Mouse (Mus musculus): ENCODE measurements at regions not wholly inside any gene's neighbourhood (a gene's known extent, or its start where the extent isn't known, plus 50 kb on each side); places are given as distances from the start of the nearest gene placed in this dataset.

DNA sequence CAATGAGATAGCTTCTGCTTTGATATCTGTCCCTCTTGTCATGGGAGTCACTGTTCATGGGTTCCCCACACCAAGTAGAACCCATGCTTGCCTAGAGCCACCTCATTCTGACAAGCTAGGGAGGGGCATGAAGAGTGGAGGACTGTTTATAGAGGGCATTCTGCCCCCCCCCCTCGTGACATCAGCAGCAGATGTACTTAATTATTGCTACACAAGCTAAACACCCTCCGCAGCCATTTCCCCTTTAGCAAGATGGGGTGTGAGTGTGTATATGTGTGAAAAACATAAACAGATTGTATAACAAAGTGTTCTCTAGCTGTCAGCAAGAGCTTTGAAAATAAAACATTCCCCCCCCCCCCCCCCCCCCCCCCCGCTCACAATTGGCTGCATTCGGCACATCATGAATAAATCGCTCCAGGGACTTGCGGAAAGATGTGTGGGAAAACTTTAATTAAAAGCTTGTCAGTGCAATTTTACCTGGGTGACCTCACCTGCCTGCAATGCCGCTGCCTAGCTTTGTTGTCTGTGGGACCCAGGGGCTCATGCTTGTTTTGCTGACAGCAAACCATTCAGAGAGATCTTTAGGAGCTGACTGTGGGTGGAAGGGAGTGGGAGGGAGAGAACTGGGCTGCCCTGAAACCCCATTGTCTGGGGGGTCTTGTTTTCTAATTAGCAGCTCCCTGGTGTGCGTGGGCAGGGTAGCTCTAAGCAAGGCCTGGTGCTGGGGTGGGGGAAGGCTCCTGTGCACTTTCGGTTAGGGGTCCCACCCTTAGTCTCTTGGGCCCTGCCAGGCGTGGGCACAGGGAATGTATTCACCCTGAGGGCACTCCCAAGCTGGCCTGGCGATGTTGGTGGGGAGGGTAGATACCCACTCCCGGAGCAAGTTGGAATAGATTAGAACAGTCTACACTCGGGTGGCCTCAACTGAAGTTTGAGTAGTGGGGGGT is 63.4 kb downstream of the Irx2 start:
- no peak for DNase-seq (ENCODE audit: low spot score in 2 of 2)

DNA sequence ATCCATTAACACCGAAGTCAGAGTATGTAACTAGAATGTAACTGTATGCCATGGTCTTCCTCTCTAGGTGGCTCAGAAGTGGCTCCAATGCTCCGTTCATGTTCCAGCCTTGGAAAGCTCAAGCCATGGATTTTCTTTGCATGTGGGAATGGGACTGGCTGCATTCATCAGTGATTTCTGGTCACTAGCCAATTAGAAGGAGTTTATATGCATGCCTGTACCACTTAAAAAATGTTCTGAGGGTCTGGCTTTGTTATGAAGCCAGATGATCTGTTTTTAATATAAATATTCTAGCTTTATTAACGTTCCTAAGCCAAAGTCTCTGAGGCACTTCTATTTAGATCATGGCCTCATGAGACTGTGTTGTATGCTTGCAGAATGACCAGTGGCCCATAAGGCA is 78.8 kb downstream of the Irx2 start:
- no peak for DNase-seq (ENCODE audit: low spot score in 2 of 2)

- no peak for DNase-seq (ENCODE audit: low spot score in 2 of 2)
Measured at GRCm38 (mm10) chr13:72708728-72709127, 80.1 kb downstream of the Irx2 start.

- DNase-seq (ENCODE audit: low spot score in 2 of 2): no peak
Measured at GRCm38 (mm10) chr13:72710051-72710450, 81.4 kb downstream of the Irx2 start.

GRCm38 (mm10) chr13:72711136-72711535 is 82.5 kb downstream of the Irx2 start:
- DNase-seq (ENCODE audit: low spot score in 2 of 2): no peak

DNA sequence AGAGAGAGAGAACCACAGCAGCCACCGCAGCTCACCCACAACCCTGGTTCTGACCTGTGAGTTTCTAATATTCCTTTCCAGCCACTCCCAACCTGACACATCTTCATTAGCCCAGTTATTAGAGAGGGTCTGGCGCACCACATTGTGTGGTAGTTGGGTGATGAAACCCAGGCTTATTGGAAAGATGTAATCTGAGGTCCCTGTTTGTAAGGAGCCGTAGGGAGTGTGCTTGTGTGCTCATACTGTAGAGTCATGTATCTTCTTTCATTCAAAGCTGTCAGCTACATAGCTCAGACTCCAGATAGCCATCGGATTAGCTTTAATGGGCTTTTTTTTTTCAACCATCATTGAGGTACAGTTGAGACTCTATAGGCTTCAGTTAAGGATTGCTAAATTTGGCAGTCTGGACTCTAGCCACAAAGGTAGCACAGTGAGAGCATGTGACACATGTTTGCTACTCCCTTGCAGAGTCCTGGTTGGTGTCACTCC is 83.3 kb downstream of the Irx2 start:
- DNase-seq (ENCODE audit: low spot score in 2 of 2): no peak

DNA sequence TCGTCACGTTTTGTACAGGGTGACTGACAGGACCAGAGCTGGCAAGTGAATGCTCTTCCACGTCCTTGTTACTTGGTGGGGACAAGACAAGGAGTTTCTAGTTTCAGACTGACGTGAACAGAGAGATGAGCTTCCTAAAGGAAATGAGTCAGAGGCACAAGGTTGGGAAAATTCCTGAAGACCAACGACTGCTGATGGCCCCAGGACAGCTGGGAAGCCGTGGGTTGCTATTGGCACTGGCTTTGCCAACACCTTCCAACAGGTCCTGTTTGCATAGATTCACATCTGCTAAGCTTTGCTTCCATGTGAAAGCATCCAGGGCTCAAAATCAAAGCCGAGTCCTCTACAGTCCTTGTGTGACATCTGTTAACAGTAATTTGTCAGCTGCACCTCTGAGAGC is 86.2 kb downstream of the Irx2 start:
- no peak for DNase-seq (ENCODE audit: low spot score in 2 of 2)

DNA sequence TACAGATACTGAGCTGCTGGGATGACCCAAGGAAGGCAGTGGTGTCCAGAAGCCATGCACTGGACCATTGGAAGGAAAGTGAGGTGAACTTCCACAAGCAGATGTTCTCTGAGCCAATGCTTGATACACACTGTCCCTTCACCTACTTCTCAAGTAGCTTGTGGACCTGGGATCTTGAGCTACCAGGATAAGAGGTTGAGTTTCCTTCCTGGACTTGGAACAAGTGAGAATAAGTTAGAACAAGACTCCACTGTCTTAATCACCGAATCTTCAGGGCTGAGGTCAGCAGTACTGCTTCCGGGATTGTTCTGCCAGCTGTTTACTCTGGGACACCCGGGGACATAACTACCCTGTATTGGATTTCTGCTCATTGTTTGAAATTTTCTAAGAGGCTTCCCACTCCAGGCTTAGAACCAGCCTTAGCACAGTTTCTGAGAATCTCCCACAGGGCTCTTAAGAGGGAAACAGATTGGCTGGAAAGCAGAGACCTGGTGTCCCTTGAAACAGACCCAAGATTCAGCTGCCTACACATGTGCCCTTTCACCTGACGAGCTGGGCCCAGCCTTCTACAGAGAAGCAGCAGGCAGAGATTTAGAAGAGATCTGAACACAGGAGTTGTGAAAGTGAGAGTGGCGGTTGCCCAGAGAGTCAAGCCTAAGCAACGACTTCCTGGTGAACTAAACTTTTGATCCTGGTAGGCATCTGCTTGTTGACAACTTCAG is 87.5 kb downstream of the Irx2 start:
- DNase-seq (ENCODE audit: low spot score in 2 of 2): no peak

- no peak for DNase-seq (ENCODE audit: low spot score in 2 of 2)
Measured at GRCm38 (mm10) chr13:72727126-72727525, 98.5 kb downstream of the Irx2 start.

DNA sequence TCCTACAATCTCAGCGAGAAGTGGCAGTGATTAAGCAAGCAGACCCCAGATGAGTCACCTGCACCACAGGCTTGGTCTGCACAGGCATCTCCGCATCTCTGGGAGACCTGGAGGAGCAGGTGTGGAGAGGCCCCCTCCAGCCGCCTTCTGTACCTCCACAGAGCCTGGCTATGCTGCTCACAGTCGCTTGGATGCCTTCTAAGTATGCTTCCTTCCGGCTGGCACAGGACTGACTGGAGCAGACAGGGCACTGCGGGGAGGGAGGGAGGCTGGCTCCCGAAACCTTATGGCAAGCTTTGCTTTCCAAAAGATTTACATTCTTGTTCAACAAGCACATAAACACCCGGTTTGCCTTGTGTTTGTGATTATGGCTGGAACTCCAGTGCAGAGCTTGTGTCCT is 107.3 kb downstream of the Irx2 start:
- no peak for DNase-seq (ENCODE audit: low spot score in 2 of 2)

DNA sequence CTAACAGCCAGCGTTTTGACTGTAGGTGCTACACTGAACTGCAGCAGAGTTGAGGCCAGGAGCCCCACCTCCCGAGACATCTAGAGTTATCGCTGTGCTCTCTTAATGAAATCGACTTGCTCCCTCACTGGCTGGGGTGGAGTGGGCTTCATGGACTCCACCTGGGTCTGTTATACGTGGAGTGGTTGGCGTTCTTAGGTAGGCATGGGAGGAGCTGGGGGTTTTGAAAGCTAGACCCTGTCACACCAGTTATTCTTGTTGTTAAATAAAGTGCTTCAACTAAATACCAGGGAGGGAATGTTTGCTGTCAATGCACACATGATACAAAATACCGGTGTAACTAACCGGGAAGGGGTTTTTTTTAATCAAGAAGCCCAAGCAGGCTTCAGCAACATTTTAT is 108.4 kb downstream of the Irx2 start:
- DNase-seq (ENCODE audit: low spot score in 2 of 2): no peak

GRCm38 (mm10) chr13:72747187-72747586 is 118.6 kb downstream of the Irx2 start:
- DNase-seq (ENCODE audit: low spot score in 2 of 2): no peak

DNA sequence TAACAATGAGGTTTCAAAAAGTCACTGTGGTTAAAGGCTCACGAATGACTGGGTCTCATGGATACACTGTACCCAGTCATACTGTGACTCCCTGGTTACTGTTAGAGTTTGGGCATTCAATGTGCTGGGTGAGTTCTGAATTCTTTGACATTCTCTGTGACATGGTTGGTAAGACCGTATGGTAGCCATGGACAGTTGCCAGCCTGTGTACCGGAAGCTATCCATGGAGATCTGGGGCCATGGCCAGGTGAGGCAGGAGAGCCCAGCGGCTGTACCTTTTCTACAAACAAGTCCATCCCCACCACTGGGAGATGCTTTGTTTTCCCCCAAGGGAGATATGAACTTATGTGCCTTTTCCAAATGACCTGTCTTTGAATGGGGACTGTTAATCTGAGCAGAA is 126.4 kb downstream of the Irx2 start:
- no peak for DNase-seq (ENCODE audit: low spot score in 2 of 2)

- DNase-seq (ENCODE audit: low spot score in 2 of 2): no peak
Measured at GRCm38 (mm10) chr13:72762481-72762880, 133.9 kb downstream of the Irx2 start.

GRCm38 (mm10) chr13:72763337-72763736 is 134.7 kb downstream of the Irx2 start:
- DNase-seq (ENCODE audit: low spot score in 2 of 2): no peak

DNA sequence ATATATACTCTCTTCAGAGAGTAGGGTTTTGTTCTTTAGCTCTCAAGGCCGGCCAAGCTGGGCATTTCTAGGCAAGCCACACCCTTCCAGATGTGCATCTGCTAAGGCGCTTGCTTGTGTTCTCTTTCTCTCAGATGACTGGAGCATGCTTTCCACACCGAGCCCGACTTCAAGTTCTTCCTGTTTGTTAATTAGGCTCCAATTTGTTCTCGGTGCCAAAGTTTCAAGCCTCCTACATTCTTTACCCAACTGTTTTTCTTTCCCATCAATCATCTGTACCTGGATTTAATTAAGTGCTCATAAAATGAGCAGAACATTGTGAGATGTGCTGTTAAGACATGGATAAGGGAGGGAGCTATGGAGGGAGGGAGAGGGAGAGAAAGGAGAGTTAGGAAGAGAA is 138.7 kb downstream of the Irx2 start:
- DNase-seq (ENCODE audit: low spot score in 2 of 2): no peak

DNA sequence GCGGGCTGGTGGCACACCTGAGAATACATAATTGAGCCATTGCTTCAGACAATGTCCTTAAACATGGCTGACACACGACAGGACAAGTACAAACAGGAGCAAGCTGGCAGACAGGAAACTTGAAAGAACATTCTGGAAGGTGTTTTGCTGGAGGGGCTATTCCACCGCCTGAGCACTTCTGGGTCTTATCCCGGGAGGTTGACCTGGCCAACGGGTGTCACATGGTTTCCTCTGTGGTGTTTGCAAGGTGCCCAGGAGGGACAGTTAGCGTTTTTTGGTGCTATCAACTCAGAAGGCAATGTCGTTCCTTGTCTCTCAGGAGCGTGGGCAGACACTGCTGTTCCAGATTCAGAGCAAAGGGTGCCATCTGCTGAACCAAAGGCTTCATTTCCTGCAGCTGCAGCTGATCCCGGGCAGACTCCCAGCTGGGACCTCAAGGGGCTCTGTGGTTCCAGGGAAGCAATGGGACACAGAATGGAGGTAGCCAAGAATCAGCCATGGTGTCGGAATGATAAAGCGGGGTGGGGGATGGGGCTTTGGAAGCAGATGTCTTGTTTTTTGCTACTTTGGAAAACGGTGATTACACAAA is 140.5 kb downstream of the Irx2 start:
- DNase-seq (ENCODE audit: low spot score in 2 of 2): peak; percentile 27 to 51

DNA sequence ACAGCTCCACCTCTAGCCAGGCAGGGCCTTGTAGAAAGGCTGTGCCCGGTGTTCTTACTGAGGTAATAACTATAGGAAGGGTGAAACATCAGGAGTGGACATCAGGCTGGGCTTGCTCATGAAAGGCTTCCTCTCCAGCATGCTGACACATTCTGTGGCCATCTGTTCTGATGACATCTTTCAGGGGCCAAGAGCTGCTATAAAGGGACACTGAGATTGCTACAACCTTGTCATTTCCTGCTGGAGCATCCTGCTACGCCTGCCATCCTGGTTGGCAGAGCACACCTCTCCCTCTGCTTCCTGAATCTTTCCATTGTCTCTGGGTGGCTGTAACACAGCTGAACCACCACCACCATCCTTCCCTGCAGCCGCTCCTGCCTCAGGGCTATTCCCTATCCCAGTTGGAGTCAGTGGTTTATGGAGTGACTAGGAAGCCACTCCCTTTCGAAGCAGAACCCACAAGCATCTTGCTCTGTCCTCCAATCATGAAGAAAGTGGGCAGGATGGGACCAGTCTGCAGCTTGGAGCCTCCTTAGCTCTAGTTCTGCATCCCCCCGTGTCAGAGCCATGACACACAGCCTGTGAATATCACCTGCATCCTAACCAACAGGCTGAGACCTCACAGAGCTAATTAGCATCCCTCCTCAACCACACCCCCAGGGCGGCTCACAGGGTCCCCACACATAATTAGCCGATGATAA is 154.6 kb downstream of the Irx2 start:
- no peak for DNase-seq (ENCODE audit: low spot score in 2 of 2)

DNA sequence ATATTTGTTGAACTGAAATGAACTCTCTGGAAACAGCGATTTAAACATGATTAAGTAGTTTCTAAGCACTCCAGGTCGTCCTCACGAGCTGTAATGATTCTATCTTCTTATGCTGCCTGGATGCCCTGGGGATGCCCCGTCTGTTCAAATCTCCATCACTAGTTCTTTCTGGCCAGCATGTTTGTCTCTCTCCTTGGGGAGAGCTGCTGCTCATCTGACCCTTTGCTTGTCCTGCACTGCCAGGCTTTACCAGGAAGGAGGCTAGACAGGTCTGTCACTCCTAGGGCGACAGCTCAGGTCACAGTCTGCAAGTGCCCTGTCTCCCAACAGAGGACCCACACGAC is 155.1 kb downstream of the Irx2 start:
- no peak for DNase-seq (ENCODE audit: low spot score in 2 of 2)

DNA sequence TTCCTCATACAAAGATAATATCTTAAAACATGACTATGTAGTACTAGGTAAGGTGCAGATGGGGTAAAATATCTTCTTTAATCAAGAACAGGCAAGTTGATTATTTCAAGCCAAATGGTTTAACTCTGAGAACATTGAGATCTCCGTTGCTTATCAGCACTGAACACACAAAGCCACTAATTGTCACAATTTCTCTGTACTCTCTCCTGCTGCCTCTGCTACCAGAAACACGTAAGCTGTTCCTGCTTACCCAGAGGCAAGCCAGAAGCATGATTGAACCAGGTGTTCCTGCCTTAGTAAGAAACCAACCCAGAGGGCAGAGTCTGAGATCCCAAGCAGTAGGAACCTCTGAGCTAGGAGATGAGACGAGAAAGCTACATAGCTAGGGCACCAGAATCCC is 164.1 kb downstream of the Irx2 start:
- no peak for DNase-seq (ENCODE audit: low spot score in 2 of 2)

GRCm38 (mm10) chr13:72800021-72800420 is 171.4 kb downstream of the Irx2 start:
- peak; percentile 6 to 31 for DNase-seq (ENCODE audit: low spot score in 2 of 2)

GRCm38 (mm10) chr13:72800546-72800945 is 171.9 kb downstream of the Irx2 start:
- DNase-seq (ENCODE audit: low spot score in 2 of 2): no peak

All from right cerebral cortex, postnatal 36 days (tissue).